Mouse (Mus musculus) left cerebral cortex, adult 2 months (tissue): ENCODE data around the gene Pidd1. TPM values are rescaled to one million over a fixed set of nuclear protein-coding genes. Genes with fewer than 3 reads are reported as not detected.

Experiments used
- DNase-seq, 2 experiments: peaks; one replicate each; pipeline ENCODE4 v3.0.0; 2021 to 2022; ENCODE audit warnings: low spot score in 2 of 2, mixed read lengths in 1 of 2; ENCODE audit errors: extremely low spot score in 1 of 2
- H3K27ac ChIP-seq: fragments of 200-600 bp; 2 replicates; pipeline ENCODE4 v1.8.1; 2022
- H3K4me3 ChIP-seq: fragments of 200-600 bp; 2 replicates; pipeline ENCODE4 v1.8.1; 2022
- CTCF ChIP-seq: fragments of 200-600 bp; IDR thresholded peaks from 2 replicates; pipeline ENCODE4 v1.8.1; 2022; ENCODE audit warnings: antibody characterized with exemption, mild to moderate bottlenecking, moderate library complexity
- intact Hi-C: fragments of 180-260 bp; cut with DNase I; formaldehyde crosslinking; loops from one replicate; pipeline ENCODE4 v1.15.1; 2025
- long read RNA-seq, 2 experiments: library from polyadenylated mRNA; stranded (forward); transcript quantifications; one replicate each; pipeline ENCODE4 v2.0.0; 2021; ENCODE audit warnings: borderline mapping rate in 2 of 2
- total RNA-seq, 2 experiments: library from RNA; stranded (reverse); gene quantifications; 2 replicates each; pipeline ENCODE4 v1.2.3; 2021

Gene Pidd1
- 1 to 10 TPM in 1 of 2 experiments, under 1 TPM in 1; 0.93 to 1.2 TPM for total RNA-seq
- long read RNA-seq, experiment 1 = 0 reads
- long read RNA-seq, experiment 2, partial matches to known transcripts = 0 of 1 reads
- long read RNA-seq, experiment 2, other reads (novel, unspliced or antisense) = 0 of 1 reads

GRCm38 (mm10) chr7:141443828-141444237 lies at the start of gene Pidd1:
Gene Pidd1, minus strand, starts transcription at chr7:141444025.
- intact Hi-C loops = no loop called here
- DNase-seq = no peak
- peak within 1 kb of the TSS; percentile 39 for H3K4me3 ChIP-seq
- no peak for TF ChIP-seq CTCF
- H3K27ac ChIP-seq = no peak within 1 kb of the TSS

DNA sequence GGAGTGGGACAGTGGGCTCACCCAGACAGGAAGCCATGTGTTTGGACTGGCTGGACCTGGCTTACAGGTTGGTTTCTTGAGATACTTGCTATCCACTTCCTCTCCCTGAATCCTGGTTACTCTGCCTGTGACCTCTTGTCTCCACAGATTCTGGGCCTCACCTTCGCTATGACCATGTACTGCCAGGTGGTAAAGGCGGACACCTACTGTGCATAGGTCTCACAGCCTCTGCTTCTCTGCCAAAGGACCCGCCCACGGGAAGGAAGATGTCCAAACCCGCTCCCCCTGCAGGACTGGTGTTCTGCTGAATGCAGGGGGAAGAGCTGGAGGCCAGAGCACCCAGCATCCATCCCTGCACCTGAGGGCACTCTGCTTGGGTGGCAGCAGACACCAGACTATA lies 48.9 kb upstream of the Pidd1 start:
- DNase-seq = no peak
- TF ChIP-seq CTCF = no peak
- intact Hi-C loops = no loop called here
- H3K27ac ChIP-seq = no peak overlapping the region
- H3K4me3 ChIP-seq = no peak overlapping the region

- no peak for DNase-seq
- no peak overlapping the region for H3K4me3 ChIP-seq
- intact Hi-C loops = no loop called here
- H3K27ac ChIP-seq = no peak overlapping the region
- peak; percentile 31 for TF ChIP-seq CTCF
Measured at GRCm38 (mm10) chr7:141491151-141491550, 47.3 kb upstream of the Pidd1 start.

- intact Hi-C loops = no loop called here
- no peak overlapping the region for H3K27ac ChIP-seq
- TF ChIP-seq CTCF = no peak
- DNase-seq = peak in 1 of 2 experiments; percentile 7
- H3K4me3 ChIP-seq = no peak overlapping the region
Measured at GRCm38 (mm10) chr7:141487141-141487540, 43.3 kb upstream of the Pidd1 start.

- intact Hi-C loops = no loop called here
- no peak for DNase-seq
- TF ChIP-seq CTCF = no peak
- H3K27ac ChIP-seq = no peak overlapping the region
- H3K4me3 ChIP-seq = no peak overlapping the region
Measured at GRCm38 (mm10) chr7:141486239-141486638, 42.4 kb upstream of the Pidd1 start.

GRCm38 (mm10) chr7:141485606-141486005 lies 41.8 kb upstream of the Pidd1 start:
- peak in 1 of 2 experiments; percentile 7 for DNase-seq
- no peak for TF ChIP-seq CTCF
- no peak overlapping the region for H3K27ac ChIP-seq
- intact Hi-C loops = no loop called here
- H3K4me3 ChIP-seq = no peak overlapping the region

- peak in 1 of 2 experiments; percentile 6 for DNase-seq
- no peak overlapping the region for H3K27ac ChIP-seq
- TF ChIP-seq CTCF = no peak
- H3K4me3 ChIP-seq = no peak overlapping the region
- intact Hi-C loops = no loop called here
Measured at GRCm38 (mm10) chr7:141485186-141485585, 41.4 kb upstream of the Pidd1 start.

GRCm38 (mm10) chr7:141484186-141485120 lies 40.6 kb upstream of the Pidd1 start:
- no peak for TF ChIP-seq CTCF
- DNase-seq = no peak
- intact Hi-C loops = no loop called here
- Histone ChIP-seq H3K27ac (no peak overlapping the region), H3K4me3 (no peak overlapping the region)

DNA sequence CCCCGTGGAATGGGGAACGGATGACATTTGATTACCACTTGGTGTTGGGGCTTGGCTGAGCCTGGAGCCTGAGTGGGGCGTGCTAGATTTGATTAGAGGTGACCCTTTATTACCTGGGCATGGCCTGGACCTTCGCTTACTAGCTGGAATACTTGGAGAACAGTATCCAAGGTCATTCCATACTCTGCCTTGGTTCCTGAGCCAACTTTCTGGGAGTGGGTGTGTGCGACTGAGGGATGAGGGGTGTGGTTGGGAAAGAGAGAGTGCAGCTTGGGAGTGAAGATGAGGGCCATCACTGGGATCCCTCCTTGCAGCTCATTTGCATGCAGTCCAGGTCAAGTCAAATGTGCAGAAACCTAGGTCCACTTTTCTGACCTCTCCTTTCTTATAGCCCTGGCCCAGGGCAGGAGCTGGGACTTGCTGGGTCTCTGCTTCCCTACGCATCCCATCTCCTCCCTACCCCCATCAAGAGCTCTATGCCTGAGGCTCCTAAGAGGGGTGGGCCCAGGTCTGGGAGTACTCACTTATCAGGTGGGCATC lies 39.4 kb upstream of the Pidd1 start:
- no peak for TF ChIP-seq CTCF
- H3K27ac ChIP-seq = no peak overlapping the region
- no peak for DNase-seq
- intact Hi-C loops = no loop called here
- no peak overlapping the region for H3K4me3 ChIP-seq

DNA sequence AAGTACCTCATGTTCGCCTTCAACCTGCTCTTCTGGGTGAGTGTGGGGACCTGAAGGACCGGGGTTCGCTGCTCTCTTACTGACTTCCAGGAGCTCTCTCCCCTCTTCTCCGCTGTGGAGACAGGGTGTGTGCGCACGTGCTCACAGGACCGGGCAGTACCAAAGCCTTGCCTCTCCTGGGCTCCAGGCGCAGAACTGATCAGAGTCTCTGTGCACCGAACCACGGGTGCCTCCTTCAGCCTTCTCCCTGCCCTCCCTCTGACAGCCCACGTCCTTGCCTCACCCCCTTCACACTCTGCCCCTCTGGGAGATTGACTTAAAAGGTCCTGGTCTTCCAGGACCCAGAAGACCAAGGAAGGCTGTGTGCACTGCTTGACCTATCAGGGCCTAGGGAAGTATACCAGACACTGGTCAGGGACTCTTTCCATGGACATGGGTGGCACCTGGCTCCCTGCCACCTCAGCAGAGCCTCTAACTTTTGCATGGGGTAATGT lies 38.8 kb upstream of the Pidd1 start:
- TF ChIP-seq CTCF = no peak
- intact Hi-C loops = no loop called here
- no peak overlapping the region; the same call in 1 of the 2 replicates for H3K27ac ChIP-seq

GRCm38 (mm10) chr7:141481498-141482401 lies 37.9 kb upstream of the Pidd1 start:
- Histone ChIP-seq H3K27ac (peak overlapping the region; percentile 57), H3K4me3 (peak overlapping the region; percentile 57)
- DNase-seq = peak; percentile 50 to 60
- TF ChIP-seq CTCF = peak; percentile 51
- intact Hi-C loops = loop anchor here (2.0 kb wide), 1 partner anchor 185 kb away; no protein-coding TSS in a partner anchor

More for the DNA sequence above, 38.8 kb upstream of the Pidd1 start:
- no peak for DNase-seq
- H3K4me3 ChIP-seq = peak overlapping the region; percentile 57
